Mouse (Mus musculus) hindbrain, embryonic 15.5 days (tissue): ENCODE measurements around the gene Vsx2. TPM values are rescaled to one million over a fixed set of nuclear protein-coding genes. Genes with fewer than 3 reads are reported as not detected.

ENCODE experiments used
- ATAC-seq: fragments of 200-750 bp; cut with Nextera tagmentation; 2 replicates; pipeline ENCODE4 v1.8.0; 2017; ENCODE audit warnings: low read depth, moderate number of reproducible peaks, moderate TSS enrichment; ENCODE audit not compliant: low FRiP score
- H3K27ac ChIP-seq: fragments of 300-500 bp; sonication (generic); replicated peaks from 2 replicates; pipeline ENCODE4 v1.5.1; 2015; ENCODE audit warnings: mild to moderate bottlenecking, inconsistent platforms
- H3K27me3 ChIP-seq: fragments of 300-500 bp; sonication (generic); 2 replicates; pipeline ENCODE4 v1.6.1; 2015; ENCODE audit warnings: control low read depth, inconsistent platforms
- H3K36me3 ChIP-seq: fragments of 300-500 bp; sonication (generic); 2 replicates; pipeline ENCODE4 v1.6.1; 2015; ENCODE audit warnings: control low read depth, inconsistent platforms
- H3K4me1 ChIP-seq: fragments of 300-500 bp; sonication (generic); replicated peaks from 2 replicates; pipeline ENCODE4 v1.6.1; 2015; ENCODE audit warnings: control low read depth, inconsistent platforms
- H3K4me2 ChIP-seq: fragments of 300-500 bp; sonication (generic); 2 replicates; pipeline ENCODE4 v1.6.1; 2015; ENCODE audit warnings: moderate library complexity, mild to moderate bottlenecking, inconsistent platforms
- H3K4me3 ChIP-seq: fragments of 300-500 bp; sonication (generic); 2 replicates; pipeline ENCODE4 v1.5.1; 2015; ENCODE audit warnings: mild to moderate bottlenecking, inconsistent platforms
- H3K9ac ChIP-seq: fragments of 300-500 bp; sonication (generic); 2 replicates; pipeline ENCODE4 v1.6.1; 2015; ENCODE audit warnings: inconsistent platforms
- H3K9me3 ChIP-seq: fragments of 300-500 bp; sonication (generic); 2 replicates; pipeline ENCODE4 v1.6.1; 2016; ENCODE audit warnings: control low read depth, inconsistent platforms
- WGBS: fragments of 180-500 bp; shearing (Covaris S2); methylation state at CpG from one replicate; pipeline ENCODE4 v1.1.7; 2015; 5-methylcytosine and 5-hydroxymethylcytosine counted together
- polyA plus RNA-seq: library from polyadenylated mRNA; unstranded; fragments of >200 nt; fragmentation: Nextera tagmentation; extraction: Ambion mirVana; gene quantifications from 2 replicates; pipeline ENCODE4 v1.2.1, GENCODE M21; 2015

The Vsx2 gene
- polyA plus RNA-seq, 1 experiment from 2014 or later, result 3.6 TPM

- peak; percentile 98 for ATAC-seq
- Histone ChIP-seq H3K27me3 (no peaks in the 10 kb centered on the region), H3K36me3 (no peaks in the 10 kb centered on the region), H3K9ac (peak within 1 kb of the TSS; percentile 84), H3K27ac (peak within 1 kb of the TSS; percentile 64), H3K4me1 (peaks cover 9% of the 10 kb centered on the region), H3K4me2 (peak within 1 kb of the TSS; percentile 57), H3K4me3 (peak within 1 kb of the TSS; percentile 92), H3K9me3 (no peaks in the 10 kb centered on the region)
- under 1% methylated on average over 34 of the region's 34 CpGs for WGBS
These were observed 47.5 kb downstream of the Vsx2 start, which contains the start of gene Abcd4 for GRCm38 (mm10) chr12:84616977-84617630. TSS of gene Abcd4 (minus strand) at chr12:84617413.

DNA sequence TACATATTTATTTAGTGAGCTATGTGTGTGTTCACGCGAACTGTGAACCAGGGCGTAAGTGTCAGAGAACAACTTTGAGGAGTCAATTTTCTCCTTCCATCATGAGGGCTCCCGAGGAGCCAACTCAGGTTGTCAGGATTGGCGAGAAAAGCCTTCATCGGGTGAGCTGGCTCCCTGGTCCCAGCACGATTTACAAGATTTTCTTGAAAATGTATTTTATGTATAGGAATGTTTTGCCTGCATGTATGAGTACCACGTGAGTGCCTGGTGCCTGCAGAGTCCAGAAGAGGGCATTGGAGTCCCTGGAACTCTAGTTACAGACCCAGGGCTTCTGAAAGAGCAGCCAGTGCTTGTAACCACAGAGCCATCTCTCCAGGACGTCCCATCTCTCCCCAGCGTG lies 48.1 kb downstream of the Vsx2 start:
- Histone ChIP-seq H3K4me1 (peaks cover 9% of the 10 kb centered on the region), H3K9ac (0 out of 2 replicates have a peak overlapping the region, but pooled peaks have one; percentile 2), H3K9me3 (no peaks in the 10 kb centered on the region), H3K27ac (no peak overlapping the region), H3K4me2 (peak overlapping the region; percentile 57), H3K36me3 (no peaks in the 10 kb centered on the region), H3K4me3 (peak overlapping the region; percentile 92), H3K27me3 (no peaks in the 10 kb centered on the region)
- 8% methylated on average over 10 of the region's 10 CpGs for WGBS
- ATAC-seq, result peak; percentile 29; the same call in 1 of the 2 replicates

GRCm38 (mm10) chr12:84620975-84621374 lies 51.4 kb downstream of the Vsx2 start:
- Histone ChIP-seq H3K9me3 (no peaks in the 10 kb centered on the region), H3K27me3 (0 out of 2 replicates have a peak, but pooled peaks cover 3% of the 10 kb centered on the region), H3K4me3 (no peak overlapping the region), H3K36me3 (no peaks in the 10 kb centered on the region), H3K4me1 (peaks cover 20% of the 10 kb centered on the region), H3K27ac (no peak overlapping the region), H3K9ac (no peak overlapping the region), H3K4me2 (no peak overlapping the region)
- ATAC-seq, result no peak

GRCm38 (mm10) chr12:84624601-84625000 lies 55.0 kb downstream of the Vsx2 start:
- no peak overlapping the region for H3K9ac ChIP-seq
- no peaks in the 10 kb centered on the region for H3K36me3 ChIP-seq
- no peak for ATAC-seq
- no peak overlapping the region for H3K27ac ChIP-seq
- no peak overlapping the region for H3K4me3 ChIP-seq
- WGBS, result 28% methylated on average over 8 of the region's 8 CpGs
- H3K4me2 ChIP-seq, result peak overlapping the region; percentile 38
- H3K27me3 ChIP-seq, result 0 out of 2 replicates have a peak, but pooled peaks cover 3% of the 10 kb centered on the region
- no peaks in the 10 kb centered on the region for H3K9me3 ChIP-seq
- peaks cover 17% of the 10 kb centered on the region for H3K4me1 ChIP-seq

DNA sequence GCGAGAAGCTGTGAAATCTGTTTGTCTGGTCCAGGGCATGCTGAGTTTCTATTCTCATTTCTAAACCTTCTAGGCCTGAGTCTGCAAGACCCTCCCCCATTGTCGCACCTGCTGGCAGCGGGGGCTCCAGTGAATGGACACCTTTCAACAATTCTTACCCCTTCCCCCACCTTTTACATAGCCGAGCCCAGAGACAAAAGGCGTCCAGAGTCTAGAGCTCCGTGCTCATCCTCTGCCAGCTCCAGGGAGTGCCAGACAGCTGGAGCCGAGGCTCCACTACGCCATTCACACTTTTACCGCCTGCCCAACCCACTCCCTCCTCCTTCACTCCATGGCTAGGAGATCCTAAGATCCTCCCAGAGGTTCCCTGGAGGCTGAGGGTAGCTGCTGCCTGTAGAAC lies 55.6 kb downstream of the Vsx2 start:
- ATAC-seq, result no peak; the same call in 1 of the 2 replicates
- H3K4me3 ChIP-seq, result no peak overlapping the region
- no peaks in the 10 kb centered on the region for H3K9me3 ChIP-seq
- H3K4me1 ChIP-seq, result peaks cover 17% of the 10 kb centered on the region
- H3K9ac ChIP-seq, result no peak overlapping the region
- no peaks in the 10 kb centered on the region for H3K36me3 ChIP-seq
- H3K27me3 ChIP-seq, result 0 out of 2 replicates have a peak, but pooled peaks cover 3% of the 10 kb centered on the region
- 7% methylated on average over 9 of the region's 9 CpGs for WGBS
- peak overlapping the region; percentile 38 for H3K4me2 ChIP-seq
- no peak overlapping the region for H3K27ac ChIP-seq

DNA sequence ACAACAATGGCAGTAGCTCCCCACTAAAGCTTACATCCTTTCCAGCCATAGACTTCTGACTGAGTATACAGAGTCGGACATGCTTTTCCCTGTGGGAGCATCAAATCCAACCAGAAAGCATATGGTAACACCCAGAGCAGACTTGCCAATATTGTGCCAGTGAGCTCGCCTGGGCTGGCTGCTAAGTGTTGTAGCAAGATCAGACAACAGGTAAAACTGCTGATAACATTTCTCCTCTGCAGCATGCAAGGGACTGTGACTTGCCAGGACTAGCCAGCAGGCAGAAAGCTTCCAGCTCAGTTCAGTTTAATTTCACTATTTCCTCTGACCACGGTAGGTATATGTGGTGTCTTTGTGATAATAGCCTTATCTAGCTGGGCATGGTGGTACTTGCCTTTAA lies 62.3 kb downstream of the Vsx2 start:
- no peaks in the 10 kb centered on the region for H3K4me1 ChIP-seq
- no peak for ATAC-seq
- 74% methylated on average over 3 of the region's 3 CpGs for WGBS
- H3K36me3 ChIP-seq, result no peaks in the 10 kb centered on the region
- H3K9me3 ChIP-seq, result no peaks in the 10 kb centered on the region
- H3K9ac ChIP-seq, result no peak overlapping the region
- H3K4me3 ChIP-seq, result no peak overlapping the region
- H3K27ac ChIP-seq, result no peak overlapping the region
- H3K4me2 ChIP-seq, result no peak overlapping the region
- H3K27me3 ChIP-seq, result no peaks in the 10 kb centered on the region

DNA sequence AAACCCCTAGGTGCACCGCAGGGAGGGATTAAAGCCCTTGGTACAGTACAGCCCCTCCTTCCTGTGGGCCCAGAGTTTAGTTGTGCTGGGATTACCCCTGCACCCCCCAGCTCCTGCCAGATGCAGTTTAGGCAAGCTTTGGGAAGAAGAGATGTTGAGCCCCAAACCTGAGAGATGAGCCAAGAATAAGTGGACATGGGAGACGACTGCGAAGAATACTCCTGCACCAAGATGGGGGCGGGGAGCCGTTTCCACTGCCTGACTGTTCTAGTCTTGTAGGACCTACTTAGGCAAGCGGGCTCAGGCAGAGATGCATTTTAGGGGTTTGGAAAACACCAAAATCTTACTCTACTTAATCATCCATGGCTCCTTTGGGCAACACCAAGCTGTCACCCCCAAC lies 70.7 kb downstream of the Vsx2 start:
- Histone ChIP-seq H3K36me3 (no peaks in the 10 kb centered on the region), H3K4me1 (no peaks in the 10 kb centered on the region; the same call in 1 of the 2 replicates), H3K27me3 (peaks cover 48% of the 10 kb centered on the region), H3K4me2 (no peak overlapping the region), H3K9me3 (no peaks in the 10 kb centered on the region), H3K9ac (no peak overlapping the region), H3K4me3 (no peak overlapping the region), H3K27ac (no peak overlapping the region)
- WGBS, result 2% methylated on average over 6 of the region's 6 CpGs
- ATAC-seq, result no peak

GRCm38 (mm10) chr12:84640654-84641053 lies 71.1 kb downstream of the Vsx2 start, which contains the start of gene Vrtn:
TSS of gene Vrtn (plus strand) at chr12:84641019.
- Histone ChIP-seq H3K27me3 (peaks cover 48% of the 10 kb centered on the region), H3K9me3 (no peaks in the 10 kb centered on the region), H3K4me1 (no peaks in the 10 kb centered on the region; the same call in 1 of the 2 replicates), H3K9ac (no peak within 1 kb of the TSS), H3K4me2 (no peak within 1 kb of the TSS), H3K4me3 (no peak within 1 kb of the TSS), H3K36me3 (no peaks in the 10 kb centered on the region), H3K27ac (no peak within 1 kb of the TSS)
- 8% methylated on average over 9 of the region's 9 CpGs for WGBS
- ATAC-seq, result no peak

Other genes starting within 250 kb of the Vsx2 start
- gene Coq6, start 208.1 kb upstream of the Vsx2 start, polyA plus RNA-seq, result 45.4 and 45.5 TPM in 2 replicates
- gene Fam161b, start 207.9 kb upstream of the Vsx2 start, polyA plus RNA-seq, result 17.2 and 17.8 TPM in 2 replicates
- 12.0 and 12.7 TPM in 2 replicates for gene Entpd5, start 160.7 kb upstream of the Vsx2 start, polyA plus RNA-seq
- gene Bbof1, start 160.7 kb upstream of the Vsx2 start, polyA plus RNA-seq, result 5.0 and 5.1 TPM in 2 replicates
- 20.9 and 21.0 TPM in 2 replicates for gene Rnf113a2, start 152.6 kb upstream of the Vsx2 start, polyA plus RNA-seq
- gene Aldh6a1, start 118.8 kb upstream of the Vsx2 start, polyA plus RNA-seq, result 31.0 and 31.2 TPM in 2 replicates
- gene Lin52, start 118.3 kb upstream of the Vsx2 start, polyA plus RNA-seq, result 31.2 and 32.6 TPM in 2 replicates
- 13.8 and 15.4 TPM in 2 replicates for gene Abcd4, start 47.7 kb downstream of the Vsx2 start, polyA plus RNA-seq
- gene Vrtn, start 71.3 kb downstream of the Vsx2 start, polyA plus RNA-seq, result 0.05 TPM in 1 of 2 replicates, not detected in the other
- 10.9 and 12.0 TPM in 2 replicates for gene Syndig1l, start 129.1 kb downstream of the Vsx2 start, polyA plus RNA-seq
- 59.0 and 64.0 TPM in 2 replicates for gene Npc2, start 203.4 kb downstream of the Vsx2 start, polyA plus RNA-seq
- 137 and 151 TPM in 2 replicates for gene Isca2, start 203.5 kb downstream of the Vsx2 start, polyA plus RNA-seq